Mouse (Mus musculus): ENCODE data around the gene Nrxn1.

GRCm38 (mm10) chr17:91092421-91093041, 340 bp downstream of the Nrxn1 start:
- no peak for TF ChIP-seq CTCF (IDR thresholded peaks at IDR 0.05; ENCODE audit: borderline replicate concordance, control insufficient read depth, extremely low read depth, insufficient read depth, low read length, poor library complexity)
- no peak for TF ChIP-seq POLR2A (IDR thresholded peaks at IDR 0.05; ENCODE audit: control insufficient read depth, extremely low read depth, insufficient read depth, low read length, poor library complexity)

All from thymus, adult 2 months (tissue).